Mouse (Mus musculus): ENCODE data around the gene Tent2.

DNA sequence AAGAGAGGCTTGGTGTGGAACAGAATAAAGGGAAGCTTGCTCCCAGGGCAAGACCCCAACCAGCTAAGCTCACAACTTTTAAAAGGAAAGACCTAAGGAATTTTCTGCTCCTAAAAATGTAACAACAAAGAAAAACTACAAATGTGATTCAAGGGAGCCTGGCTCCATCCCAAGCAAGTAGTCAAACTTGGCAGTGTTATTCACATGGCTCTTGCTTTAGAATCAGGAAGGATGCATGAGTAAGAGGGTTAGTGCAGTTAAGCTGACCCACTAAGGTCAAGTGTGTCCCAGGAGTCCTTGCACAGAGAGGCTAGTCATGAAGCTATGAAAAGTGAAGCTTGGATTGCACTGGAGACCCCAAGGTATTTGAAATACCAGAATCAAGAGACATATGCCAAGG is 29.7 kb downstream of the Tent2 start:
- no peak for TF ChIP-seq CTCF (IDR thresholded peaks at IDR 0.05)
- TF ChIP-seq EP300 (IDR thresholded peaks at IDR 0.05): no peak

Measured in lung, postnatal 0 days (tissue).